Mouse (Mus musculus): Measurements from ENCODE around the gene Itpripl2.

The Itpripl2 gene

GRCm38 (mm10) chr7:118486917-118487316, 4.9 kb downstream of the Itpripl2 start:
- no peak for DNase-seq

GRCm38 (mm10) chr7:118483996-118484395, 7.8 kb downstream of the Itpripl2 start:
- DNase-seq, result no peak

GRCm38 (mm10) chr7:118482001-118482400, 9.8 kb downstream of the Itpripl2 start:
- no peak for DNase-seq

- no peak for DNase-seq
These were observed 10.5 kb downstream of the Itpripl2 start for GRCm38 (mm10) chr7:118481047-118481810.

GRCm38 (mm10) chr7:118480160-118480709, 11.5 kb downstream of the Itpripl2 start:
- no peak for DNase-seq

- DNase-seq, result peak; percentile 68
These were observed 12.9 kb downstream of the Itpripl2 start for GRCm38 (mm10) chr7:118478835-118479312.

- no peak for DNase-seq
These were observed 15.3 kb downstream of the Itpripl2 start for GRCm38 (mm10) chr7:118476428-118476827.

- no peak for DNase-seq
These were observed 16.6 kb downstream of the Itpripl2 start for GRCm38 (mm10) chr7:118475008-118475705.

- DNase-seq, result no peak
These were observed 18.9 kb downstream of the Itpripl2 start for GRCm38 (mm10) chr7:118472886-118473285.

- DNase-seq, result no peak
These were observed 23.7 kb downstream of the Itpripl2 start for GRCm38 (mm10) chr7:118468060-118468459.

- no peak for DNase-seq
These were observed 27.3 kb downstream of the Itpripl2 start for GRCm38 (mm10) chr7:118464432-118464831.

GRCm38 (mm10) chr7:118462818-118463762, 28.7 kb downstream of the Itpripl2 start:
- no peak for DNase-seq

GRCm38 (mm10) chr7:118461400-118462136, 30.2 kb downstream of the Itpripl2 start:
- DNase-seq, result no peak

GRCm38 (mm10) chr7:118453722-118454121, 38.1 kb downstream of the Itpripl2 start:
- no peak for DNase-seq

- DNase-seq, result no peak
These were observed 38.8 kb downstream of the Itpripl2 start for GRCm38 (mm10) chr7:118452940-118453339.

GRCm38 (mm10) chr7:118448134-118448967, 43.4 kb downstream of the Itpripl2 start, which contains the start of gene Syt17:
Syt17 (minus strand) TSS chr7:118448222.
- peak; percentile 69 for DNase-seq

- peak; percentile 67 for DNase-seq
These were observed 44.3 kb downstream of the Itpripl2 start for GRCm38 (mm10) chr7:118447291-118448133.

GRCm38 (mm10) chr7:118443895-118444485, 47.8 kb downstream of the Itpripl2 start:
- no peak for DNase-seq

- DNase-seq, result no peak
These were observed 48.4 kb downstream of the Itpripl2 start for GRCm38 (mm10) chr7:118443371-118443770.

Data from kidney, adult 11 months (tissue).